Mouse (Mus musculus): ENCODE measurements around the gene Npr1.

Npr1 gene

DNA sequence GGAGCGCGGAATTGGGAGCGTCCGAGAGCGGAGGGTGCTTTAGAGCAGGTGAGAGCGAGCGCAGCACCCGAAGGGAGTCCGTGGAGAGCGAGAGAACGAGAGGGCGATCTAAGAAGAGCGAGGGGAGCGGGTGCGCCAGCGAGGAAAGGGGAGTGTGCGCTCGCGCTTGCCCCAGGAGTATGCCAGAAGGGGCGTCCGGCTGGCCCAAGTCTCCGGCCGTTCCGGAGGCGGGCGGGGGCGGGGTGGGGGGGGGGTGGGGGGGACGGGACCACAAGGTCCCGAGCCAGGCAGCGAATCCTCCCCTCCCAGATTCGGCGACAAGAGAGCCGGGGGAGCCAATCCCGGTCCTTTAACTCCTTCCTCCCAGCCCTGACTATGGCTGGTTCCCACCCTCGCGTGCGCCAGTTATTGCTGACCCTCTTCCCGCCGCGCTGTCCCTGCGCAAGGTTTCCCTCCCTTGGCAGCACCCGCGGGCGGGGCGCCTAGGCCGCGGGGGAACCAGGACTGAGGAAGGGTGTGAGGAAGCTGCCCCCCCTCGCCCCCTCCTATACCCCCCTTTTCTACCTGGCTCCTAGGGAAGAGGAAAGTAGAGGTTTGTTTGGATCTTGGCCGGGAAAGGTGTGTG is at the start of gene Npr1:
Gene Npr1 (minus strand): TSS at position 181 of the 625 bp plus-strand sequence.
- no peak for DNase-seq (ENCODE audit: low read depth, low spot score)

DNA sequence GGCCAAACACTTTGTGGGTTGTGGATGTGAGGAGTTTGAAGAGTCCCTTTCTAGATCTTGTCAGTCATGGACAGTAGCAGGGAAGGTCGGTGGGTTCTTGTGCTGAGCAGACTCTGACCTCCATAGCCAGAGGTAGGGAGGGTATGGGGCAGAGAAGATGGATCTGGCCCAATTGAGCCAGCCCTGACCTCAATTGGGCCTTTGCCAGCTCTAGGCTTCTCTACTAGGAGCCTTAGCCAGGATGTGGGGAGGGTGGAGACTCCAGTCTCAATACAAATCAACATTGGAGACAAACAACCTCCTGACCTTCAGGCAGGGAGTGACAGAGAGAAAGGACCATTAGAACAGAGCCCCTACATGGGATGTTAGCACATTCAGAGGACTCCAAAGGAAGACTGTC is 49.6 kb upstream of the Npr1 start:
- no peak for DNase-seq (ENCODE audit: low read depth, low spot score)

DNA sequence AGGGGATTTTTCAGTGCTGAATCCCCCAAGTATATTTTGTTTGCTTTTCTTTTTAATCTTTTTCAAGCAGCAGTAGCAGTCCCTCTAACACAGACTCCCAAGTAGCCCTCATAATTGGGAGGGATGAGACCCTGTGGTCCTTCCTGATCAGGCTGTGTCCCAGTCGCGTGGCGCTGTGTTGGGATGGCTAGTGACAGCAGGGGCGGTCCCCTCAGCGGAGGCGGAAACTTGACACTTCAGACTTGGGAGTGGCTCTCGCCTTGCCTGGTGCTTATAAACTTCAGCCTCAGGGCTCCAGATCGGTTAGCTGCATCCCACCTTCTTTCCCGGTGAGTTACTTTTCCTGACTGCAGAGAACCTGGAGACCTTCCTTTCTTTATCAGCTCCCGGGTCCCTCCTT is 49.0 kb upstream of the Npr1 start:
- peak; percentile 59 for DNase-seq (ENCODE audit: low read depth, low spot score)

DNA sequence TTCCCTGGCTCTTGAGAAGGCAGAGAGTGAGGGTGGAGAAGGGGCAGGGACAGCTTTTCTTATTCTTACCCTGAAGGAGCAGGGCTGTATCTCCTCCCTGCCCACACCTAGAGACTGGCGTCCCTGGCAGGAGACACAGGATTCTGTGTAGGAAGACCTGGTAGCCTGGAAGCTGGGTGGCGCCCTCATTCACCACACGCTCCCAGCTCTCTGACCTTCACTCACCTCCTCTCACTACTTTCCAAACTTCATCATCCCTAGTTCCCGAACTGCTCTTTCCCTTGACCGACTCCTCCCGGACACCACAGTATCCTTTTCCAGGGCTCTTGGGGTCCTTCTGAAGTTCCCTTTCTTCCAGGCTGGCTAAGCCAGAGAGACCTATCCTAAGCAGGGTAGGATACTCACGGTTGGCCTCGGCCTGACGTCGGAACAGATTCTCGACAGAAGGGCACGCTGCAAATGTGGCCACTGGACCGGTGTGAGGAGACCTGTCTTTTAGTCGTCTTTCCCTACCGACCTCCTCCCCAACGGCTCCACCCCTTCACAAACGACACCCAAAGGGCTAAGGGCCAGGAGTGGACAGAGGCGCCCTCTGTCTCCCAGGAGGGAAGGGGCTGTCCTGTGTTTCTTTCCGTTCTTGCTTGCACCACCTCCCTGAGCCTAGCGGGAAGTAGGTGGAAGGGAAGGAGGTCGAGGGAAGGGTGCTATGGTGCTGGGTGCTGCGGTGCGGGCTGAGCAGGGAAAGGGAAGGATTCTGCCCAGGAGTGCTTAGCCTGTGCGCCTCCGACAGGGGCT is 48.3 kb upstream of the Npr1 start, which contains the start of the genes S100a1 and S100a13:
Gene S100a1 (minus strand): TSS at position 597 of the 795 bp plus-strand sequence.
Gene S100a13 (plus strand): TSS at position 640 of the 795 bp plus-strand sequence.
- no peak for DNase-seq (ENCODE audit: low read depth, low spot score)

DNA sequence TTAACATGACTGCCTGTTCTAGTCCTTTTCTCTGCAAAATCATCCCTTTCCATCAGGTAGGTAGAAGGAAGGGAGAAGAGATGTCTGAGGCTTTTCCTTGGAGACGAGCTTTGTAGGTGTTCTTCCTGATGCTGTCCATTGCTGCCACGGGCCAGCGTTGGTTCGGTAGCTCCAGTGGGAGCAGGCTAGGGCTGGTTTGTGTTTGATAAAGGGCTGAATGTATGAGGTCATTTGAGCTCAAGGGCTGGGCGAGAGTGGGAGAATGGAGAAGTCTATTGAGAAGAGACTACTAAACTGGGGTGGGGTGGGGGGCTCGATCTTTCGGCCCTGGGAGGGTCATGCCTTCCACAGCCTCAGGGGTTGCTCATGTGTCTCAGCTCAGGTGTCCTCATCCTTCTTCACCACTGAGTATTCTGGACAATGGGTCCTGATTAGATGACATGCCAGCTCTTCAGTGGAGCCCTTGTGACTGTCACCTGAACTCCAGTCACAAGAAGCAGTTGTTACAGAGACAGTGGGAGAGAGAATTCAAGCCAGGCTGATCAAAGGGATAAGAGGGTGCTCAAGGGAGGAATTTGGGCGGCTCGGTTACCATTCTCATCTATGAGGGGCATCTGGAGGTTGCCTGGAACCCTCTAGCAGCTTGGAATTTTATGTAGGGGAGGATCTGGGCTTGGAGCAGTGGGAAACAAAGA is 47.4 kb upstream of the Npr1 start:
- no peak for DNase-seq (ENCODE audit: low read depth, low spot score)

DNA sequence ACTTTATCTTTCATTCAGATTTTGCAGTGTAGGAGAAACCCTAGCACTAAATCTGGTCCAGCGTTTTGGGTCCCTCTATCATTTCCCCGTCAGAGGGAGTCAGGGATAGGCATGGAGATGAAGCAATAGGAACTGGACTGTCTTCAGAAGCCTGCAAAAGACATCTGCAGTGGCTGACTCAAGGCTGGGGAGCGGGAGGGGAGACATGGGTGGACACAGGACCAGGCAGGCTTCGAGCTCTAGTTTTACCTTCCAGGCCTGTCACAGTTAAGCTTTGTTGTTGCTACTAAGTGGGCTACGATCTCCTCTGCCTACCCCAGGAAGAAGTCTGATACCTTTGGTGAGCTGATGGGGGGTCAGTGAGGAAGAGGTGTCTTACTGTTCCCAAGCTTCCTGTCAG is 46.6 kb upstream of the Npr1 start:
- DNase-seq (ENCODE audit: low read depth, low spot score) = no peak

DNA sequence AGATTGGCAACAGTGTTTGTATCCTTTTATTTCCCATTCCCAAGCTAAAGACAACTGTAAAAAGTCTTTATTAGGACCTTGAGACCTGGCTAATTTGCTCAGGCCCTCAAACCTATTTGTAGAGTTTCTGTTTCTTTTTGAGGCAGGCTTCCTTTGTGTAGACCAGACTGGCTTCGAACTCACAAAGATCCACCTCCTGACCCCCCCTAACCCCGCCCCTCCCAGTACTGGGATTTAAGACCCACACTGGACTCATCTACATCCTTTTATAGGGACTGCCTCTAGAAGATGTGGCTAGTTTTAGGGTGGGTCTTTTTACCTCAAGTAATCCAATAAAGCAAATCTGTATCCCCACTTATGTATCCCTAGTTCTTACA is 44.1 kb upstream of the Npr1 start:
- DNase-seq (ENCODE audit: low read depth, low spot score) = no peak

DNA sequence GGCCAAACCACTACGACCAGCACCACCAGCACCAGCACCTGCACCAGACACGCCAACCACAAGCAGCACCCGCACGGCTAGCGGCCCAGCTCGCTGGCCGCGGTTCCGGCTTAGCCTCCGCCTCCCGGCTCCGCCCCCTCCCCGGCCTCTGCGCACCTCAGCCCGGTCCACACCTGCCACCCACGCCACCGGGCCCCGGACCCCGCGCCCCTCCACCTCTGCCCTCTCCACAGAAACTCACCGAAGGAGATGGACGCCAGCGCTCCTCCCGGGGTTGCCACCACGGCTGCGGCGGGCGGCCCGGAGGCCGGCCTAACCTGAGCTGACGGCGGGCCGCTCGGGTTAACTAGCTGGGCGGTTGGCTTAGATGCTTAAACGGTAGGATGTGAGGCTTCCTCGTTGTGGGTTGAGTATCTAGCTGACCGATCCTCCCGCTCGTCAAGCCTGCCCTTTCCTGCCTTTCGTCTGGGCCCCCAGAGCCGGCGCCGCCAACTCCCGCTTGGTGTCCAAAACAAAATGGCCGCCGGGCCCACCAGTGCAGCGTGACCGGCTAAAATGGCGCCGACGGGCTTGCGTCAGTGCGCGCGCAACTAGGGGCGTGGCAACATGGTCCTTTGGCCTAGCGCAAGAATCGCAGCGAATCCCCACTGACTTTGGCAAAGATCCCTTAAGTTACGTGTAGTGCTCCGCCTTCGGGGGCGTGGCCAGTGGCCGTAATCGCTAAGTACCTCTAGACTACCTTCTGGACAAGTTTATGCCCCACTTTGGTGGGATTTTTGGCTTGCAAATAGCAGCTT is 43.5 kb upstream of the Npr1 start, which contains the start of gene Chtop:
Gene Chtop (minus strand): TSS at position 549 of the 797 bp plus-strand sequence.
- DNase-seq (ENCODE audit: low read depth, low spot score) = peak; percentile 99

DNA sequence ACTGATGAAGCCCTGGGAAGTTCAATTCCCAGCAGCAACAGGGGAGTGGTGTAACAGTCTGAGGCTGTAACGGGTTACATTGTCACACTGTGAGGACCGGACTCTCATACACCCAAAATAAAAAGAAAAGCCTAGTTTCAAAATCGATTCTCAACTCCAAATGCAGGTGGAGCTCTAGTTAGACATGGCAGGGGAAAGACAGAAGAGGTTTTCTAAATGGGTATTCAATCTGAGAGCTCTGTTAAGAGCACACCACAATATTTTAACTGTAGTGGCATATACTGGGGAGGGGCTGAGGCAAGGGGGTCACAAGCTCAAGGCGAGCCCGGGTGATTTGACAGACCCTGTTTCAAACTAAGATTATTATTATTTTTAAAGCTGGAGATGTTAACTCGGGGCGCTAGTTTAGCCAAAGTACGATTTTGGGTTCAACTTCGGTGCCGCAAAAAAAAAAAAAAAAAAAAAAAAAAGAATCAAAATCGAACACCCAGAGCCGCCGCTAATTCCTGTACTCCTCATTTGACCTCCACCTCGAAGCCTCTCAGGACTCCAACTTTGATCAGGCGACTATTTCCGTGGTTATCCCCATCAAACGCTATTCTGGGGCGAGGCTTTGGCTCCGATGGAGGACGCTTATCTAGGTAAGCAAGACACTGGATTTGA is 42.8 kb upstream of the Npr1 start:
- no peak for DNase-seq (ENCODE audit: low read depth, low spot score)

DNA sequence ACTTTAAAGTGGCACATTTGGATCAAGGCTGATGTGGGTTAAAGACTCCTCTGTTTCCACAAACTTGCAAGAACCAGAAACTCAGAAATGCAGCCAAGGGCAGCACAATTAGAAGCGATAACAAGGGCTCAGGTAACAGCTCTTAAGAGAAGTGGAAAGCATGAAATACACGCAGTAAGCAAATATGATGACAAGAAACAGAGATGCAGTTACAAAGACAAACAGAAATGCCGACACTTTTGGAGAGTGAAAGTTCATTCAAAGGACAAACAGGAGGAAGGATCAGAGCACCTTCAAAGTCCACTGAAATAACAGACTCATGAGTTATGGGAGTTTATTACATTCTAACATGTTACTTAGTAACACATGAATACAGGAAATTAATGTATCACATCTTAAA is 40.7 kb upstream of the Npr1 start:
- DNase-seq (ENCODE audit: low read depth, low spot score) = no peak

DNA sequence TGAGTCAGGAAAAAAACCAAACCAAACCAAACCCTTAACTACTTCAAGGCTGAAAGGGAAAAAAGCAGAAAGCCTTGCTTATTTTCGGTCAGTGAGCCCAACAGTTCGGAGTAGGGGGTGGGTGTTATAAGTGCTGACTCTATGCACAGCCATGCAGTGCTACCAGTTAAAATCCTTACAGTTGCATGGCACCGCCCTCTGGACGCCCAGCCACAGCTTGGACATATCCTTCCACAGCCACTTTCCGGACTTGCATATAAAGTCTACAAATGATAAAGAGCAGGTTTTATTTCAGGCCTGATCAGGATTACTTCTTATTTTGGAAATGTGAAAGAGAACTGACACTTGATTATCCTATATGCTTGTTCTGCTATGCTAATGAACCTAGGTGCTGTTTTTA is 39.5 kb upstream of the Npr1 start:
- no peak for DNase-seq (ENCODE audit: low read depth, low spot score)

DNA sequence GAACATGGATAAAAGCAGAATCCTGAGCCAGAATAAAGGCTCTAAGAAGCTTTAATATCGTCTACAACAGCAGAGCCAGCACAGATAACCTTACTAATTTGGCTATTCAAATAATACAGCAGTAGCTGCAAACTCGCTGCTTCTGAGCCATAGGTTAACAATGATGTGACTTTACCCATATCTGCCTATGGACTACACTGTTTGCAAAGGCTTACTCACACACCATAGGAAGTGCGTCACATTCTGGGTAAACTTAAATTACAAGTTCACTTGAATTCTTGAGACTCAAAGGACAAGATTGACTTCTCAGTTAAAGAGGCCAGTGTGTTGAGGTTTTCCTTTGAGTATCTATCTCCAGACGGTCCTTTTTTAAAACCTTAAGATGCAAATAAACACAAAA is 37.8 kb upstream of the Npr1 start:
- DNase-seq (ENCODE audit: low read depth, low spot score) = no peak

DNA sequence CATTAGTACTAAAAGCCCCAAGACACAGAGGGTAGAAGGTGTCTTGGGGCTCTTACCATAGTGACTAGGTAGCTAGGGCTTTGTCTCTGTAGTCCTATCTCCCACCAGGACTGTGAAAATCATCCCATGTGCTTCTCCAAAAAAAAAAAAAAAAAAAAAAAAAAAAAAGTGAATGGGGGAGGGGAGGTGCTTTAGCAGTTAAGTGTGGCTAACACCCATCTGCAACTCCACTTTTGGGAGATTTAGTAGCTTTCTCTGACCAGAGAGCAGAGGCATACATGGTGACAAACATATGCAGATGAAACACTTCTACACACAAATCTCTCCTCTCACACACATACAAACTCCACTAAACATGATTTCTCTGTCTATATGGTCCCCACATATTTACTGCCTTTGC is 31.9 kb upstream of the Npr1 start:
- DNase-seq (ENCODE audit: low read depth, low spot score) = no peak

DNA sequence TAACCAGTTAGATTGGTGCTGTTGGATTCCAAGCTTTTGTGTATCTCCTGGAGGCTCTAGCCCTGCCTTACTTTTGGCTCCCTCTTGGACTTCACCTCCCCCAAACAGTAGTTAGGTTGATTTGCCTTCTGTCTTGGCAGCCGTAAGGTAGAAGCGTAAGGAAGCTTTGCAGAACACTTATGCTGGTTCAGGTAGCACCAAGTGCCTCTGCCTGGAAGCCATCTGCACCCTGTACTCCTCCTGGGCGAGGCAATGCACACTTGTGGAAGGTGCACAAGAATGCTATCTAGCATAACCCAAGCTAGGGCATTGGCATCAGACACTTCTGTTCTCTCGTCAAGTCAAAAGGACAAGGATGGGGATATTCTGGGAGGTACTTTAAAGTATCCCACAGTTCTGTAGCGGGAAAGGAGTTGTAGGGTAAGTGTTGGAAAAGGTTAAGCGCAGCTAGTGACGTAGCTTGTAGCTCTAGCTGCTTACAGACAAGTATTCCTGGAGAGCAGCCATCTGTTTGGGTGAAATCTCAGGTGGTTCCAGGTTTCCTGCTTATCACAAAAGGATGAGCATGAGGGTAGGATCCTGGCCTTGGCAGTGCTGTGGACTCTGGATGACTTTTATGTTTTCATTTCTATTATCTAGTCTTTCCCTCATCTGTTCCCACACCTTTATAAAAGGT is 30.3 kb upstream of the Npr1 start:
- no peak for DNase-seq (ENCODE audit: low read depth, low spot score)

DNA sequence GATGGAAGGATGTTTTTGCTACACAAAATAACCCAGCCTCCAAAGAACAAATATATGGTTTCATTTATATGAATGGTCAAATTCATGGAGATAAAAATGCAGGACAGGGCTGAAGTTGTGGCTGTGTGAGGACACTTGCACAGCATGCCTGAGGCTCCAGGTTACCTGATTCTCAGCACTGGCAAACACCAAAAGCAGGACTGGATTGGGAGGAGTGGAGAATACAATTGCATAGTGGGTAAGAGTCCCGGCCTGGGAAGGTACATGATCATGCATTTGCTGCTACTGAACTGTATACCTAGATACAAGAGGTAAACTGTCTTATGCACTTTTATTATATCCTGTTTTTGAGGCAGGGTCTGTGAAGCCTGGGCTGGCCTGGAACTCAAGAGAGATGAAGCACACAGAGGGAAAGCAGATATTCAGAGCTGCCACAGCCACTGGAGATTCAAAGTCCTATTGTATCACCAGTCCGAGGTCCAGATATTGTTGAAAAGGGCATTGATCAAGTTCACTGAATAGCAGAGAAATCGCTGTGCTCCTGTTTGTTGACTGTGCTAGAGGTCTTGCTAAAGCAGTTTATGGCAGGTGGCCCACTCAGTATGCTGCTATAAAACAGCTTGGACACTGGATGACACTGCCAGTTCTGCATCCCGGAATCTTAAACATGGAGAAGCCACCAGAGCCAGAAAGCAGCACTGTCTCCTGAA is 28.3 kb upstream of the Npr1 start:
- DNase-seq (ENCODE audit: low read depth, low spot score) = no peak

DNA sequence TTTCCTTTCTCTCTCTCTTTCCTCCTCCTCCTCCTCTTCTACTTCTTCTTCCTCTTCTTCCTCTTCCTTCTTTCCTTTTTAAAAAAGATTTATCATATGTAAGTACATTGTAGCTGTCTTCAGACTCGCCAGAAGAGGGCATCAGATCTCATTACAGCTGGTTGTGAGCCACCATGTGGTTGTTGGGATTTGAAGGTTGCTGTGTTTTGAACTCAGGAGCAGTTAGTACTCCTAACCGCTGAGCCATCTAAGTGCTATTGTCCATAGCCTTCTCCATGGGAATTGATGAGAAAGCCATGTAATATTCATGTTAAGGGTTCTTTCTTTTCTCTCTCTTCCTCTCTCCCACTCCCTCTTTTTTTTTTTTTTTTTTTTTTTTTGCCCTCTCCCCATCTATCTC is 25.7 kb upstream of the Npr1 start:
- DNase-seq (ENCODE audit: low read depth, low spot score) = no peak

DNA sequence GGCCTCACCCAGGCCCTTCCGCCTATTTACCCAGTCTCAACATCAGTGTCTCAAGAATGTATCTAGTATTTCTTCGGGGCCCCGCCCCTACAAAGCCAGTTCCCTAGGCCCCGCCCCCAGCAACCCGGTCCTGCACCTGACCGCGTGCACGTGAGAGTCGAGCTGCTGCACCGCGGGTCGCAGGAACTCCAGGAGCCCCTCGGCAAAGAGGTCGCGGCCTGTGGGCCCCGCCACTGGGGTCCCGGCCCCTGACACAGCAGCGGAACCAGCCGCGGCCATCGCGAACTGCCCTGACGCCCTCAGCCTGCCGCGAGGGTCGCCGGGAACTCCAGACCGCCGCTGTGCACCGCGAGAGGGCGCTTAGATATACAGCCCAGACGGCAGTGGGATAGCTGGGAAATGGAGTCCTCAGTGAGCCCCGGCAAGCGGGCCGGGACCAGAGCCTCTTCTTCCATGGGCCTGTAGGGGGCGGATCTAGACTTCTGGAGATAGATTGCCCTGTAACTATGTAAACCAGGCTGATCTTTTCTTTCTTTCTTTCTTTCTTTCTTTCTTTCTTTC is 25.1 kb upstream of the Npr1 start, which contains the start of gene Snapin:
Gene Snapin (minus strand): TSS at position 338 of the 561 bp plus-strand sequence.
- DNase-seq (ENCODE audit: low read depth, low spot score) = peak; percentile 96

DNA sequence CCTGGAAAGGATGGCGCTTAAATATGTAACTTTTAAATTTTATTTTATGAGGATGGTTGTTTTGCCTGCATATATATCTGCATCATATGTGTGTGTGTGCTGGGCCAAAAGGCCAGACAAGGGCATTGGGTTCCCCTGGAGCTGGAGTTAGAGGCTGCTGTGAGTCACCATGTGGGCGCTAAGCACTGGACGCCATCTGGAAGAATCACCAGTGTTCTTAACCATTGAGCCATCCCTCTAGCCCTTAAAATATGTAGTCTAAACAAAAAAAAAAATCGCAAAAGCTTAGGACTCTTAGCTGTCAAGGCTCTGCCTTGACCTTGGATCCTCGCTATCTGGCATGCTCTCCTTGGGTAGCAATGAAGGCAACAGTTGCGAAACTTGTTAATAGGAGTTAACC is 22.9 kb upstream of the Npr1 start:
- no peak for DNase-seq (ENCODE audit: low read depth, low spot score)

DNA sequence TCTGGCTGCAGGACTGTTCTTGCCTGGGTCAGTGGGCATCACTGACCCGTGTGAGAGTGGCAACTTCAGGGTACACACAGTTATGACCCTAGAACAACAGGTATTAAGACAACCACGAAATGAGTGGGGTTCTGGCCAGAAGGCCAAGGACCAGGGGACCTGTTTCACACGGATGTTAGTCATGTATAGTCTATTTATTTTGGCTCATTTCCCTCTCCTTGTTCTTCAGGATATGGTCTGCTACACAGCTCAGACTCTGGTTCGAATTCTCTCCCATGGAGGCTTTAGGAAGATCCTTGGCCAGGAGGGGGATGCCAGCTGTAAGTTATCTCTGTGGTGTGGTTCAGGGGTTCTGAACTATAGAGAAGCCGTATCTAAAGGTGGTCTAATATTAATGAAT is 21.3 kb upstream of the Npr1 start:
- no peak for DNase-seq (ENCODE audit: low read depth, low spot score)
